In genomic region chr11:98297778-98298177, GRCm38 (mm10) we compare ENCODE assay signal across 11 mouse cellular contexts. TPM values are rescaled to one million over a fixed set of nuclear protein-coding genes. Genes with fewer than 3 reads are reported as not detected.
DNase-seq lines count a peak whose midpoint lies in the region; ATAC-seq and TF ChIP-seq lines count a peak whose summit lies in the region.
"Had no signal": no experiment of that assay in that cellular context is flagged by ENCODE, and none has a peak within 500 bp of the region (broad histone marks: within the 10 kb centered on the region; RNA-seq: fewer than 3 reads in every experiment).

No protein-coding gene starts in this region.

- DNase-seq in gastrocnemius, adult 2 months: no peak
- DNase-seq in gastrocnemius, postnatal 10 days: no peak
- DNase-seq in lung, postnatal 36 days: peak; percentile 11
- no peak for DNase-seq in lung, postnatal 10 days
- DNase-seq in adrenal gland, postnatal 25 days: peak; percentile 49
- DNase-seq in kidney, postnatal 25 days: peak; percentile 48 to 86
- DNase-seq in right cerebral cortex, postnatal 4 days: no peak
- DNase-seq: lung, adult 18-20 months had no signal

- no peak overlapping the region for H3K4me3 ChIP-seq in gastrocnemius, adult 2 months
- H3K4me3 ChIP-seq: neural tube, embryonic 13.5 days had no signal

- no peak for TF ChIP-seq CTCF in gastrocnemius, adult 2 months (IDR thresholded peaks at IDR 0.05)

- intact Hi-C loops in gastrocnemius, adult 2 months (cut with DNase I): no loop called here

- peak overlapping the region; percentile 20; the same call in 1 of the 2 replicates for H3K27ac ChIP-seq in gastrocnemius, adult 2 months
- H3K27ac ChIP-seq: neural tube, embryonic 13.5 days had no signal

- ATAC-seq in megakaryocyte progenitor cell, adult 5-6 weeks (replicated peaks; ENCODE audit: poor library complexity): no peak

RNA-seq across cellular contexts. Expression of gene Neurod2, which starts 31.7 kb away (rescaled TPM):
- not detected for total RNA-seq in gastrocnemius, adult 2 months (2021)
- not detected for total RNA-seq in gastrocnemius, postnatal 10 days (2021)
- total RNA-seq in adrenal gland, postnatal 25 days (2021): not detected in 2 replicates
- total RNA-seq in megakaryocyte progenitor cell, adult 5-6 weeks (2015): not detected in 2 replicates
- not detected in 2 replicates for total RNA-seq in megakaryocyte progenitor cell, adult 5-6 weeks (2017)
- total RNA-seq: MEL had no signal

RNA-seq across cellular contexts. Expression of gene Ppp1r1b, which starts 50.4 kb away (rescaled TPM):
- not detected for total RNA-seq in gastrocnemius, adult 2 months (2021)
- under 1 TPM; 0.35 to 0.70 TPM for total RNA-seq in gastrocnemius, postnatal 10 days (2021)
- total RNA-seq in adrenal gland, postnatal 25 days (2021): 0.24 TPM in 1 of 2 replicates, not detected in the other
- total RNA-seq in megakaryocyte progenitor cell, adult 5-6 weeks (2015): not detected in 2 replicates
- total RNA-seq in megakaryocyte progenitor cell, adult 5-6 weeks (2017): not detected in 2 replicates

Comparison
In these comparisons a context has a peak if more than half of its experiments do, and no peak if none do; other contexts are left out.
1. DNase-seq: peak in lung, postnatal 36 days (single experiment), adrenal gland, postnatal 25 days (single experiment) and kidney, postnatal 25 days (2 of 2); none in gastrocnemius, adult 2 months (single experiment), gastrocnemius, postnatal 10 days (single experiment), lung, postnatal 10 days (single experiment) and right cerebral cortex, postnatal 4 days (single experiment).